15 mouse cellular contexts compared by ENCODE assay signal in the genomic region with DNA sequence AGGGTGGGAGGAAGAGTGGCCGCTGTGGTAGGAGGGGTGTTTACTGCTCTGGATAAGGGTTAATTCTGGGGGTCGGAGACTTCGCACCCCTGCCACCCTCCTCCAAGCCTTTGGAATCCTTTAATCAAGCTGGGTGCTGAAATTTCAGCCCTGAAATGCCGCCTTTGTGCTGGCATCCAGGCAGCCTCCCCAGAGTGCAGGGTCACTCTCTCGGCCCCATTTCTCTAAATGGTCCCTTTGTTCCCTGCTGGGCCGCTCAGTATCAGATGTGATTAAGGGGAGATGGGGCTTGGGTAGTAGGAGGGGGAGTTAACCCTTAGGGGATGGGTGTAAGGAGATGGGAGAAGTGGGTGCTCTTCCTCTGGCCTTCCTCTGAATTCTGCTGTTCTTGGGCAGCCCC. TPM values are rescaled to one million over a fixed set of nuclear protein-coding genes. Genes with fewer than 3 reads are reported as not detected.
A peak's percentile ranks its signal among the peaks of the same experiment; 100 is the strongest.
DNase-seq lines count a peak whose midpoint lies in the region; ATAC-seq and TF ChIP-seq lines count a peak whose summit lies in the region.
"Had no signal": no experiment of that assay in that cellular context is flagged by ENCODE, and none has a peak within 500 bp of the region (broad histone marks: within the 10 kb centered on the region; RNA-seq: fewer than 3 reads in every experiment).

No protein-coding gene starts in this region.

- ATAC-seq in neural tube, embryonic 11.5 days (ENCODE audit: insufficient read depth, low FRiP score, low TSS enrichment): no peak
- ATAC-seq in forebrain, embryonic 14.5 days: no peak
- ATAC-seq in limb, embryonic 13.5 days (ENCODE audit: low FRiP score, low read depth): no peak
- ATAC-seq: Patski had no signal

- TF ChIP-seq CTCF in olfactory bulb, adult 2 months (IDR thresholded peaks at IDR 0.05; ENCODE audit: insufficient read depth, low read depth, low read length): no peak

- H3K9me3 ChIP-seq in neural tube, embryonic 11.5 days (ENCODE audit: control insufficient read depth, low read length): no peaks in the 10 kb centered on the region
- H3K9me3 ChIP-seq in forebrain, embryonic 14.5 days (replicated peaks; ENCODE audit: control insufficient read depth, low read length): no peaks in the 10 kb centered on the region
- no peaks in the 10 kb centered on the region for H3K9me3 ChIP-seq in limb, embryonic 13.5 days

- peak; percentile 26 for DNase-seq in neural tube, embryonic 11.5 days (ENCODE audit: low spot score)
- DNase-seq in neural tube, embryonic 10.5 days (ENCODE audit: extremely low spot score, low spot score): no peak
- DNase-seq in forebrain, embryonic 14.5 days (ENCODE audit: low spot score): no peak
- DNase-seq in adrenal gland, postnatal 36 days: no peak
- no peak for DNase-seq in heart, postnatal 10 days
- no peak for DNase-seq in left cerebral cortex, postnatal 10 days (ENCODE audit: extremely low spot score in 1 of 2, low spot score in 2 of 2)
- DNase-seq: adrenal gland, postnatal 10 days; cerebellum, postnatal 25 days; heart, adult 18-20 months; kidney, postnatal 14 days; thymus, postnatal 4 days had no signal

- no peak overlapping the region for H3K4me3 ChIP-seq in neural tube, embryonic 11.5 days (ENCODE audit: low read depth, low read length)
- no peak overlapping the region for H3K4me3 ChIP-seq in forebrain, embryonic 14.5 days (ENCODE audit: low read depth, low read length)
- no peak overlapping the region for H3K4me3 ChIP-seq in limb, embryonic 13.5 days
- no peak overlapping the region for H3K4me3 ChIP-seq in olfactory bulb, adult 2 months (ENCODE audit: insufficient read depth, low read depth, low read length)

- H3K9ac ChIP-seq in neural tube, embryonic 11.5 days (ENCODE audit: low read length): no peak overlapping the region
- H3K9ac ChIP-seq in forebrain, embryonic 14.5 days (ENCODE audit: low read length): no peak overlapping the region; the same call in 1 of the 2 replicates
- H3K9ac ChIP-seq in limb, embryonic 13.5 days: no peak overlapping the region

- peaks cover 5% of the 10 kb centered on the region; the same call in 1 of the 2 replicates for H3K4me1 ChIP-seq in neural tube, embryonic 11.5 days (ENCODE audit: control insufficient read depth, insufficient read depth, low read length)
- peaks cover 6% of the 10 kb centered on the region; the same call in 1 of the 2 replicates for H3K4me1 ChIP-seq in forebrain, embryonic 14.5 days (ENCODE audit: control insufficient read depth, insufficient read depth, low read length)
- peaks cover 11% of the 10 kb centered on the region; the same call in 1 of the 2 replicates for H3K4me1 ChIP-seq in limb, embryonic 13.5 days
- peaks cover 4% of the 10 kb centered on the region; the same call in 1 of the 2 replicates for H3K4me1 ChIP-seq in olfactory bulb, adult 2 months (ENCODE audit: control insufficient read depth, insufficient read depth, low read length)

- TF ChIP-seq POLR2A in olfactory bulb, adult 2 months (IDR thresholded peaks at IDR 0.05; ENCODE audit: insufficient read depth, low read depth, low read length): no peak

- no peak overlapping the region for H3K4me2 ChIP-seq in neural tube, embryonic 11.5 days (ENCODE audit: low read depth)
- H3K4me2 ChIP-seq in forebrain, embryonic 14.5 days (ENCODE audit: low read length): no peak overlapping the region
- H3K4me2 ChIP-seq in limb, embryonic 13.5 days (replicated peaks): no peak overlapping the region

- 52% methylated on average over 6 of the region's 6 CpGs for WGBS in neural tube, embryonic 11.5 days
- 37% methylated on average over 6 of the region's 6 CpGs for whole genome bisulfite sequencing in forebrain, embryonic 14.5 days
- 60% methylated on average over 6 of the region's 6 CpGs for WGBS in limb, embryonic 13.5 days
- WGBS in olfactory bulb, adult 2 months: 42% methylated on average over 6 of the region's 6 CpGs

- H3K27ac ChIP-seq in neural tube, embryonic 11.5 days (ENCODE audit: low read depth, low read length): peak overlapping the region; percentile 75; the same call in 1 of the 2 replicates
- peak overlapping the region; percentile 76; the same call in 1 of the 2 replicates for H3K27ac ChIP-seq in forebrain, embryonic 14.5 days (ENCODE audit: low read depth, low read length)
- H3K27ac ChIP-seq in limb, embryonic 13.5 days: peak overlapping the region; percentile 72; the same call in 1 of the 2 replicates
- peak overlapping the region; percentile 41; the same call in 1 of the 2 replicates for H3K27ac ChIP-seq in olfactory bulb, adult 2 months (ENCODE audit: insufficient read depth, low read depth, low read length)

- intact Hi-C loops in heart, postnatal 10 days (cut with DNase I): no loop called here
- intact Hi-C loops in left cerebral cortex, postnatal 10 days (cut with DNase I): no loop called here

- H3K36me3 ChIP-seq in neural tube, embryonic 11.5 days (ENCODE audit: control insufficient read depth, insufficient read depth, low read length): peaks cover 4% of the 10 kb centered on the region; the same call in 1 of the 2 replicates
- H3K36me3 ChIP-seq in forebrain, embryonic 14.5 days (ENCODE audit: control insufficient read depth, insufficient read depth, low read length): peaks cover 43% of the 10 kb centered on the region
- H3K36me3 ChIP-seq in limb, embryonic 13.5 days: peaks cover 52% of the 10 kb centered on the region

- no peaks in the 10 kb centered on the region for H3K27me3 ChIP-seq in neural tube, embryonic 11.5 days (ENCODE audit: control insufficient read depth, insufficient read depth, low read length)
- no peaks in the 10 kb centered on the region for H3K27me3 ChIP-seq in forebrain, embryonic 14.5 days (replicated peaks; ENCODE audit: control insufficient read depth, insufficient read depth, low read length)
- H3K27me3 ChIP-seq in limb, embryonic 13.5 days: peaks cover 4% of the 10 kb centered on the region
- H3K27me3 ChIP-seq: Patski had no signal

RNA-seq across cellular contexts. Expression of gene 1700088E04Rik, which starts 11.7 kb away (rescaled TPM):
- polyA plus RNA-seq in neural tube, embryonic 11.5 days (2014; fragmentation: Nextera tagmentation; extraction: Ambion mirVana): 8.8 and 9.4 TPM in 2 replicates
- polyA plus RNA-seq in forebrain, embryonic 14.5 days (2014; fragmentation: Nextera tagmentation; extraction: Ambion mirVana): 14.8 and 17.1 TPM in 2 replicates
- polyA plus RNA-seq in limb, embryonic 13.5 days (2015; fragmentation: Nextera tagmentation; extraction: Ambion mirVana): 5.6 and 7.5 TPM in 2 replicates
- polyA plus RNA-seq in olfactory bulb, adult 2 months (2012; ENCODE audit: insufficient read depth, insufficient read length, low replicate concordance, missing spikeins): not detected in 2 replicates
- 1 to 10 TPM; 5.5 to 7.3 TPM for total RNA-seq in adrenal gland, postnatal 36 days (2021)
- total RNA-seq in heart, postnatal 10 days (2021): 1 to 10 TPM; 1.8 to 2.3 TPM
- 10 to 100 TPM; 12.2 to 16.5 TPM for total RNA-seq in left cerebral cortex, postnatal 10 days (2021)

RNA-seq across cellular contexts. Expression of gene Polr2f, which starts 11.9 kb away (rescaled TPM):
- 301 and 311 TPM in 2 replicates for polyA plus RNA-seq in neural tube, embryonic 11.5 days (2014; fragmentation: Nextera tagmentation; extraction: Ambion mirVana)
- polyA plus RNA-seq in forebrain, embryonic 14.5 days (2014; fragmentation: Nextera tagmentation; extraction: Ambion mirVana): 319 and 356 TPM in 2 replicates
- 293 and 294 TPM in 2 replicates for polyA plus RNA-seq in limb, embryonic 13.5 days (2015; fragmentation: Nextera tagmentation; extraction: Ambion mirVana)
- polyA plus RNA-seq in olfactory bulb, adult 2 months (2012; ENCODE audit: insufficient read depth, insufficient read length, low replicate concordance, missing spikeins): not detected in 2 replicates
- 100 to 1,000 TPM; 137 to 143 TPM for total RNA-seq in adrenal gland, postnatal 36 days (2021)
- 100 to 1,000 TPM; 118 to 130 TPM for total RNA-seq in heart, postnatal 10 days (2021)
- 100 to 1,000 TPM; 123 to 124 TPM for total RNA-seq in left cerebral cortex, postnatal 10 days (2021)

RNA-seq across cellular contexts. Expression of gene Sox10, which starts 12.3 kb away (rescaled TPM):
- polyA plus RNA-seq in neural tube, embryonic 11.5 days (2014; fragmentation: Nextera tagmentation; extraction: Ambion mirVana): 25.3 and 32.9 TPM in 2 replicates
- polyA plus RNA-seq in forebrain, embryonic 14.5 days (2014; fragmentation: Nextera tagmentation; extraction: Ambion mirVana): 0.89 and 1.9 TPM in 2 replicates
- polyA plus RNA-seq in limb, embryonic 13.5 days (2015; fragmentation: Nextera tagmentation; extraction: Ambion mirVana): 5.9 and 6.3 TPM in 2 replicates
- polyA plus RNA-seq in olfactory bulb, adult 2 months (2012; ENCODE audit: insufficient read depth, insufficient read length, low replicate concordance, missing spikeins): not detected in 2 replicates
- 1 to 10 TPM; 1.3 to 1.8 TPM for total RNA-seq in adrenal gland, postnatal 36 days (2021)
- 1 to 10 TPM; 1.6 to 2.4 TPM for total RNA-seq in heart, postnatal 10 days (2021)
- total RNA-seq in left cerebral cortex, postnatal 10 days (2021): 10 to 100 TPM; 22.5 to 27.0 TPM
- total RNA-seq: hematopoietic stem cell, adult 5-6 weeks had no signal
- polyA plus RNA-seq: Patski had no signal

RNA-seq across cellular contexts. Expression of gene Micall1, which starts 44.0 kb away (rescaled TPM):
- polyA plus RNA-seq in neural tube, embryonic 11.5 days (2014; fragmentation: Nextera tagmentation; extraction: Ambion mirVana): 6.8 and 7.9 TPM in 2 replicates
- 5.7 and 6.3 TPM in 2 replicates for polyA plus RNA-seq in forebrain, embryonic 14.5 days (2014; fragmentation: Nextera tagmentation; extraction: Ambion mirVana)
- 8.9 and 10.6 TPM in 2 replicates for polyA plus RNA-seq in limb, embryonic 13.5 days (2015; fragmentation: Nextera tagmentation; extraction: Ambion mirVana)
- polyA plus RNA-seq in olfactory bulb, adult 2 months (2012; ENCODE audit: insufficient read depth, insufficient read length, low replicate concordance, missing spikeins): 70.4 TPM in 1 of 2 replicates, not detected in the other
- total RNA-seq in adrenal gland, postnatal 36 days (2021): 10 to 100 TPM; 41.3 to 51.4 TPM
- total RNA-seq in heart, postnatal 10 days (2021): 10 to 100 TPM; 80.2 to 82.8 TPM
- 10 to 100 TPM; 31.4 to 34.0 TPM for total RNA-seq in left cerebral cortex, postnatal 10 days (2021)

Comparison
In these comparisons a context has a peak if more than half of its experiments do, and no peak if none do; other contexts are left out.
1. RNA of gene Polr2f, which starts 11.9 kb away (polyA plus RNA-seq): 319 to 356 TPM in forebrain, embryonic 14.5 days, 301 to 311 TPM in neural tube, embryonic 11.5 days and 293 to 294 TPM in limb, embryonic 13.5 days; not detected in olfactory bulb, adult 2 months; every median in the first group is over 100 times any median in the second.
2. Peak in every context shown above with its lines, with median percentiles within 50 percentile points of each other: H3K27ac ChIP-seq.